Mouse (Mus musculus): ENCODE results near the gene Il1r1.

GRCm38 (mm10) chr1:40294824-40295223 lies 69.9 kb downstream of the Il1r1 start:
- TF ChIP-seq GATA2 (IDR thresholded peaks at IDR 0.05; ENCODE audit: borderline replicate concordance, low read depth, low read length) (no peak), CTCF (IDR thresholded peaks at IDR 0.05; ENCODE audit: low read depth, low read length) (no peak), GATA1 (IDR thresholded peaks at IDR 0.05; ENCODE audit: borderline replicate concordance, low read length) (no peak)
